Mouse (Mus musculus) B cell, adult 2 months (primary cell): ENCODE results near the gene Npas3.

Experiments used
- DNase-seq, 2 experiments: peaks; one replicate each; pipeline ENCODE4 v3.0.0; 2022

Gene Npas3

GRCm38 (mm10) chr12:53698483-53699227, 450.2 kb downstream of the Npas3 start:
- DNase-seq, result no peak

DNA sequence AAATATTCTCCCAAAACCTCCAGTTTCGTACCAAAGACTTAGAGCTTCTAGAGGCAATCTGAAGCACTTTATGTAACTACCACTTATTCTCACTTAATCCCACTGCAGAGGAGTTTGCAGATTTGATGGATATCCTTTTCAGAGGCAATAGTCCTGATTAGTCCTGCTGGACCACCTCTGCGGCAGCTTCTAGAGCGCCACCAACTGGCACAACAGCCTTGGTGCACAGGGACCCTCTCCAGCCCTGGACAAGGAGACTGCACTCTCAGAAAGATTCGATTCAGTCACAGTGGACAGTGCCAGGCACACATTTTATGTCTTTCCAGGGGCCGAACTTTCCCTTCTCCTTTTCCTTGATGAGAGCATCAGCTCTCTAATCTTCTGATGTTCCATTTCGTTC, 471.4 kb downstream of the Npas3 start:
- DNase-seq, result no peak

GRCm38 (mm10) chr12:53722156-53722555, 473.7 kb downstream of the Npas3 start:
- no peak for DNase-seq

- no peak for DNase-seq
These were observed 474.5 kb downstream of the Npas3 start for GRCm38 (mm10) chr12:53722718-53723698.

DNA sequence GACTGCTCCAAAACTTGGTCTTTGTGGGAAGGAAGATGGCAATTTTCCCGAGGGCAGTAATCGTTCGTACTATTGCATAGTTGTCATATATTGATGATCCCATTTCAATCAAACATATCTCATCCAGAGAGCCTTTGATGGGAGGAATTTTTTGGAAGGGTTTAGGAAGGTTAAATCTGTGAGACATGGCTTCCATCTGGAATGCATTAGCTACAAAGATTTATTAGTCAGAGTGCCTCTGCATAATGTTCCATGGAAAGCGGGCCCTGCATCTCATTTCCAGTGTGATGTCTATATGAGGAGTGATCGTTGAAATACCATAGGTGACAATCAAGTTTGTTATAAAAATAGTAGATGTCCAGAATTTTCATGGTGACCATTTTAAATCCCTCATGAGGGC, 480.8 kb downstream of the Npas3 start:
- no peak for DNase-seq

GRCm38 (mm10) chr12:53738549-53739292, 490.2 kb downstream of the Npas3 start:
- DNase-seq, result no peak

DNA sequence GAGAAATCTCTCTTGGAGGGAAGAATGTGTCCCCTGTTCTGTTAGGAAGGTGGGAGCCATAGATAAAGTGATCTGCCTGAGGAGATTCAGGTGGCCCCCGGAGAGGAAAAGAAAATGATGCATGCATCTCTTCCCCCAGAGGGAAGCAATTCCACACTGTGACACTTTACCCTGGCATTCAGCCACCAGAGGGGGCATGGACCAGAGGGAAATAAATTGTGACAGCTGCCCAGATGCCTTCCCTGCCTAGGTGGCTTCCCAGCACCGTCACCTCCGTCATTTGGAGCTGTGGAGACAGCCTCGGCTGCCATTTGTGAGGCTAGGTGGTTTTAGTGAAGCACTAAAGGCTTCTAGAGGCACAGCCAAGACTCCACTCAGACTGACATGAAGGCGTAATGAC, 498.2 kb downstream of the Npas3 start:
- no peak for DNase-seq

- no peak for DNase-seq
These were observed 500.9 kb downstream of the Npas3 start for GRCm38 (mm10) chr12:53749375-53749774.

DNA sequence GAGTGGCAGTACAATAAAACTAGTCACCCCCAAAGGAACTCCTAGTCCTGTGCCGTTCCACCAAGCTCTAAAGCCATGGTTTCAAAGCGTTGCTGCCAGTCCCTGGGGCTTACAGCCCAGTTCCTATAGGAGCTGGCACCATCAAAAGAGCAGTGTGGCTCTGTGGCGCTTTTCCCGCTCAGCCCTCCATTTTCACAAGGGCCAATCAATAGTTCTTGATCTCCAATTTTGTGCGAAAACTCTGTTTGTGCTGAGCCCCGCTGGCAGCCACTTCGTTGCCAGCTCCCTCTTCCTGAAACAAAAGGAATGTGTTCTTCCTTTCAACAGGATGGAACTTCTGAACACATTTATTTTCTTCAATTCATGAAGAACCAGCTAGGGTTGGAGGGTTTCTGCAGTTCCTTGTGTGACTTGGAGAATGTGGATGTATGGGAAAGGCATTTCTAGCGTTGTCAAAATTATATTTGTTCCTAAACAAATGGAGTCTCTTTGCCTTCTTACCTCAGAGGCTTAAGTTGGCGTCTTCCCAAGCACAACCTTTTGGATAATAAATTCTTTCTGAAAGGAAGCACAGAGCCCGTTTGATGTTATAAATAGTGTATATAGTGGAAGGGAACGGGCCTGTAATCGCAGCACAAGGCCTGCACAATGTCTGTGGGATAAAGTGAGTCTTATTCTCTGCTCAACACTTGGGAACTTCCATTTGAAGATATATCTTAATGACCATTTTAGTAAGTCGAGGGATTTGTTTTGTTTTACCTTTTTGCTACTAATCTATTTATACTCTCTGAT, 504.0 kb downstream of the Npas3 start:
- no peak for DNase-seq

DNA sequence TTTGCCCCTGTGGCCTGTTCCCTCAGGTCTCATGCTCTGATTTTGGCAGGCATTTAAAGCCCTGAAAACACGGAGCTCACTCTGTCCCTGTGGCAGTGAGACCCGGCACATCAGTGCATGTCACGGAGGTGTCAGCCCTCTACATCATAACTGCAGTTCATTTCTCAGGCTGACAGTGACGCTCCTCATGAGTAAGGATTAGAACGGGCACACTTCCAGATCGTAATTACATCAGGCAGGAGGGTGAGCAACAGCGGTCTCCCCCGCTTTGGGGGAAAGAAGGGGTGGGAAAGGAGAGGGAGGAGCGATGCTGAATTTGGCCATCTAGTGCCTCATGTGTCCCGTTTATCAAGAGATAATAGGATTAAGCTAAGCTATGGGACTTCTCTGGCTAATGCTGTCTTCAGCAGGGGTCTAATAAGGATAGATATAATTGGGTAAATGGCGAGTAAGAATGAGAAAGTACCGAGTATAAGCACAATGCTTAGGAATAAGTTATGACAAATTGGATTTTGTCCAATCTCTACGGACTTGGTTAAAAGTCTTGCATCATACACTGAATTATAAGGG, 505.0 kb downstream of the Npas3 start:
- no peak for DNase-seq

- no peak for DNase-seq
These were observed 505.8 kb downstream of the Npas3 start for GRCm38 (mm10) chr12:53754236-53754635.

DNA sequence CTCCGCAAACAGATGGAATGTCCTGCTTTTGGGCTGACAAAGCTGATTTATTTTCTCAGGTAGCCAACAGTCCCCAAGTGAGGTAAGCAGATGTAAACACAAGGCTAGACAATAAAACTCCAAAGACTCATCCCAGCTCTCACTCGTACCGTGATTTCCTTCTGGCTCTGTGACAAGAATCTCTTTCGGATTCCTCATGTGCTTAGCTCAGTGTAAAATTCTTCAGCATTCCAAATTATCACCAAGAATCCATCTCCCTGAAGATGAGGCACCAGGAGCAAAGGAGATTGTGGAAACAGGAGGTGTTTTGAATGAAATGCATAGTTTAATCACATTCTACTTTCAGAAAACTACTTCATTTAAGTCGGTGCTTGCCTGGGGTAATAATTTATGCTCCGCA, 509.2 kb downstream of the Npas3 start:
- DNase-seq, result no peak

DNA sequence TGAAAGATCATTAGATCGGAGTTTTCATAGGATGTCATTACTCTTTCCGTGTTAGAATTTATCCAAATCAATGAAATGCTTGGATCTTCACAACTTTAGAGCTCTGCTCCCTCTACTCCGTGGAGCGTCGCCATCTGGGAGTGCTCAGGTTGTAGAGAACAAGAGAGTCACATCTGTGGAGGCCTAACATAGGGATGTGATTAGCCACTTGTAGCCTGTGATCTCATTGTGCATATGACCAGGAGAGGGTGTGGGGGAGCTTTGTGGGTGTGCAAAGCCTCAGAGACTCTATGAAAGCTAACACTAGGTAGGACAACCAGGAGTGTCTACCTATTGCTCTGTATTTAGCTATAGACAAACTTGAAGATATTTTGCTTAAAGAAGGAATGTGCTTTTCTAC, 509.9 kb downstream of the Npas3 start:
- no peak for DNase-seq

DNA sequence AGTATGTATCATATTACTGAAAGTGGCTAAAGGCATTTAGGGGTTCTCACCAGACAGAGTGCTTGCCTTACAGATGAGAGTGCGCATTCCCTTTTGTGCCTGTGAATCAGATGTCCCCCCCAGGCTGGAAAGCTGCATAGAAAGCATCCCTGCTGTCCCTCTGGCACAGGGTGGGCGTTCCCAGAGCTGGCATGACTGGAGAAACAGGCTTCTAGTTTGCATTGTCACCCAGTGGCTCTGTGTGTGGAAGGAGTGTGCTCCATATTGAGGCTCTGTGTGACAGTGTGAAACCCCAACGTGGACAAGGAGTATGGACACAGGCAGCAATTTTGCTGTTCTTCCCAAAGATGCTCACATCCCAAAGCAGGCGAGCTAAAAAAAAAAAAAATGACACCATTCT, 515.7 kb downstream of the Npas3 start:
- DNase-seq, result no peak

DNA sequence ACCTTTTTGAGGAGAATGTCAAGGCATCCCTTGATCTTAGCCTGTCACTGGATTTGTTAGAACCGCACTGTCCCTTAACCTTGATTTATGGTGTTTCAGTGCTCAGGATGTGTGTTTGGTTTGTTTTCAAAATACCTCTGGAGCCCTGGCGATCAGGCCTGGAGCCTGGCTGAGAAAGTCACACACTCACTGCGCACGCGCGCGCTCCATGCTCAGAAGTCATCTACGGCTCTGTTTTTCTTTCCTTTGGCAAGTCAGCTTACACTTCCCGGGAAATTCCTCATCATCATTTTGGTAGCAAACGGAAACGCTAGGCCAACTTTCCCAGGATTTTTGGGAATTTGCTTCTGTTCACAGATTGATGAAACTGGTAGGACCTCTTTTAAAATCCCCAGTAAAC, 519.9 kb downstream of the Npas3 start:
- DNase-seq, result no peak

DNA sequence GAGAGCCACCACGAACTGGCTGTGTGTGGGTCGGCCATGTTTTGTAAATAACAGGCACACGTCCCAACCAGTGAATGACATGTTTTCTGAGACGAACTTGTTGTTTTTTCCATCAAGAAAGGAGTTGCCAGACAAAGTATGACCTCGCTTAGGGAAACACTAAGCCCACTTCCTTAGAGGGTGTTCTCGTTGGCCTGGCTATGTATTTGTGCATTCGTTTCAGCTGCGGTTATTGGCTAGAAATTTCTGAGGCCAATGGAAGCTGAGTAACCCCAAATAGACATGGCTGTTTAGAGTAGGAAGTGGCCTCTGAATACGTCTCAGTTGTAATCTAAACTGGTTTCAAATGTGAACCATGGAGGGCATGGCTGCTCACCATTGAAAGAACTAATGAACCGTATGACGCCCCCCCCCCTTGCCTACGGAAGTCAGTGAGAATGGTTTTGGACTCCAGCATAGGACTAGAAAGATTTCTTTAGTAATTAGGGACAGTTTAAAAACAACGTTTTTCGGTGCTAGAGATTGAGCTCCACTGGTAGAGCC, 523.0 kb downstream of the Npas3 start:
- no peak for DNase-seq

DNA sequence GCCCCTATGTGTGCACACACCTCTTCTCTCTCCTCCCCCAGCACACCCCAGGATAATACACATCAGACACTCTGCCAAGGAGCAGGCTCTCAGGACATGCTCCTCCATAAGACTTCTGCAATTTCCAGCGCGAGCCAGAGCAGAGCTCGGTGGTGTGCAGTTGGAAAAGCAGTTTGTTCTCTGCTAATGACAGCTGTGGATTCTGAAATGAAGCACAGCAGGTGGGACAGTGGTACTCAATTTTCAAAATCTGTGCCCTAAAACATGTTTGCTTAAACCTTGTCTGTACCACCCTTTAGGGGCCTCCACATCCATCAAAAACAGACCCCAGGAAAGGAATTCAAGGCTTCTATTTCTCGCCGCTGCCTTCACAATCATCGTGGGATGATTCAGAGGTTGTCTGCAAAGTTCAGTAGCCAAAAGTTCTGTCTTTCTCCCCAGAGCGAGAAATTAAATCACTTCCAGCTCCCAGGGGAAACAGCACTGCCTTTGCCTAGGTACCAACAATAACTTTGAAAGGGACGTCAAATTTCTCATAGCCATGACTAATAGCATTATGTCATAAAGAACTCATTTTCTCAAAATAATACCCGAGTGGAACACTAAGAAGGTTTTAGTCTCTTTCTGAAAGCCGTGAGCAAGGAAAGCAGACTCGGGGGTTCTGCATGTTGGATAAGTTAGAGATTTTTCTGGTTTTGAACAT, 533.5 kb downstream of the Npas3 start:
- no peak for DNase-seq

- DNase-seq, result no peak
These were observed 541.0 kb downstream of the Npas3 start for GRCm38 (mm10) chr12:53789501-53789900.

DNA sequence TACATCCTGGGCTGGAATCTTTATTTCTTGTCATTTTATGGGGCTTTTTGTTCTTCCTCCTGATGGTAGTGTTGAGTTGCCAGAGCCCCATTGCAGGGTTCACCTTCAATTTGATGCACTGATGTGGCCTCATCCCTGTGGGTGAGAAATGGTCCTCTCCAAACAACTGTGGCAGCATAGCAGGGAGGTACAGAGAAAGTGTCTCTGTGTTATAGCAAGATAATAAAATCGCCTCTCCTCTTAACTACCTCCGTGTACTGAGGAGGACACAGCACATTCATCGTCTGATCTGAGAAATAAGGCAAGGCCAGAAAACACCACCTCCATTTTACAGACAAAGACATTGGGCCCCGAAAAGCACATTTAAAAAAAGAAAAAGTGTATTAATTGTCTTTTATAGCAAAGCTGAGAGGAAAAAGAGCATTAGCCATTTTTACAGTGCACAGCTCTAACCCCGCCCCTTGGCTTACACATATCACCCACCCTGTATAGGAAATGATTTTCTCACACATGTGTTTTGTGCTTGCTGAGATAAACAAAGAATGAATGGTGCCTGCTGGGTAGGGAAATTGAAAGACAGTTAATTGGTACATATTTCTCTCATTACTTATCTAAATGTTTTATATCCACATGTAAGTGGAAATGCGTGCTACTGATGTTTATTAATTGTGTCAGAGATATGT, 546.4 kb downstream of the Npas3 start:
- DNase-seq, result no peak

GRCm38 (mm10) chr12:53801831-53802230, 553.4 kb downstream of the Npas3 start:
- DNase-seq, result no peak

- no peak for DNase-seq
These were observed 553.9 kb downstream of the Npas3 start for GRCm38 (mm10) chr12:53802381-53802780.
